Mouse (Mus musculus): Measurements from ENCODE around the gene Sult2a1. TPM values are rescaled to one million over a fixed set of nuclear protein-coding genes. Genes with fewer than 3 reads are reported as not detected.

Sult2a1 gene
- polyA plus RNA-seq (2014; fragmentation: Illumina TruSeq; extraction: RNeasy Lipid Tissue Mini Kit (QIAGEN cat#74804); ENCODE audit: low read depth, low replicate concordance): not detected

GRCm38 (mm10) chr7:13837309-13837708 is at the start of gene Sult2a1:
Gene Sult2a1 (minus strand): TSS chr7:13837409.

Other genes with a start within 250 kb of the Sult2a1 start
- not detected for gene Sult2a5, start 213.4 kb downstream of the Sult2a1 start, polyA plus RNA-seq (2014; fragmentation: Illumina TruSeq; extraction: RNeasy Lipid Tissue Mini Kit (QIAGEN cat#74804); ENCODE audit: low read depth, low replicate concordance)
- gene Sult2a2, start 103.9 kb downstream of the Sult2a1 start, polyA plus RNA-seq (2014; fragmentation: Illumina TruSeq; extraction: RNeasy Lipid Tissue Mini Kit (QIAGEN cat#74804); ENCODE audit: low read depth, low replicate concordance): not detected
- gene Sult2a4, start 152.2 kb upstream of the Sult2a1 start, polyA plus RNA-seq (2014; fragmentation: Illumina TruSeq; extraction: RNeasy Lipid Tissue Mini Kit (QIAGEN cat#74804); ENCODE audit: low read depth, low replicate concordance): 0.46 TPM

Measured in testis, adult 10 weeks (tissue).